Mouse (Mus musculus) granulocyte monocyte progenitor cell, adult 5-6 weeks (primary cell): ENCODE results near the gene Kcnh6. TPM values are rescaled to one million over a fixed set of nuclear protein-coding genes. Genes with fewer than 3 reads are reported as not detected.
"Not testable (repeated sequence)": the region's sequence is repeated elsewhere in the genome, so short reads cannot be mapped to it uniquely, and the experiment has no call there.

Experiments used
- ATAC-seq: replicated peaks from 2 replicates; pipeline ENCODE4 v1.8.0; 2016; ENCODE audit warnings: mild to moderate bottlenecking, moderate TSS enrichment, inconsistent platforms; ENCODE audit not compliant: poor library complexity, severe bottlenecking
- total RNA-seq, 2 experiments: library from RNA; stranded (forward) in 1 of 2; stranded (reverse) in 1 of 2; fragments of 200-712, 200-1000 nt in 1 of 2; fragments of >200 nt in 1 of 2; fragmentation: Nextera tagmentation in 1 of 2; gene quantifications; 2 replicates each; pipeline ENCODE4 v1.2.3; 2014 to 2017

Gene Kcnh6
- total RNA-seq, 2 experiments from 2014 or later = not detected

GRCm38 (mm10) chr11:106058020-106058419 lies 50.1 kb downstream of the Kcnh6 start:
- no peak for ATAC-seq

GRCm38 (mm10) chr11:106060549-106060948 lies 52.6 kb downstream of the Kcnh6 start:
- no peak for ATAC-seq

GRCm38 (mm10) chr11:106061311-106061710 lies 53.4 kb downstream of the Kcnh6 start:
- no peak for ATAC-seq

GRCm38 (mm10) chr11:106063756-106064155 lies 55.8 kb downstream of the Kcnh6 start:
- no peak for ATAC-seq

GRCm38 (mm10) chr11:106065073-106065922 lies 57.4 kb downstream of the Kcnh6 start:
- 0 out of 2 replicates have a peak, but pooled peaks have one; percentile 10 for ATAC-seq

- ATAC-seq = peak; percentile 97
Measured at GRCm38 (mm10) chr11:106065923-106066571, 58.1 kb downstream of the Kcnh6 start, which contains the start of gene Taco1. Gene Taco1 (plus strand): TSS chr11:106066061.

GRCm38 (mm10) chr11:106066616-106067015 lies 58.7 kb downstream of the Kcnh6 start:
- ATAC-seq = not testable (repeated sequence)

- peak; percentile 60 for ATAC-seq
Measured at GRCm38 (mm10) chr11:106073774-106074173, 65.8 kb downstream of the Kcnh6 start.

GRCm38 (mm10) chr11:106076321-106076720 lies 68.4 kb downstream of the Kcnh6 start:
- ATAC-seq = peak; percentile 97

Other genes with a start within 250 kb of the Kcnh6 start
- 0.56 and 1.6 TPM in 2 replicates for gene Cyb561, start 54.8 kb upstream of the Kcnh6 start, total RNA-seq (2014; fragmentation: Nextera tagmentation)
- gene Cyb561, start 54.8 kb upstream of the Kcnh6 start, total RNA-seq (2017) = 0.69 and 0.82 TPM in 2 replicates
- not detected in 2 replicates for gene Ace, start 40.2 kb upstream of the Kcnh6 start, total RNA-seq (2014; fragmentation: Nextera tagmentation)
- not detected in 2 replicates for gene Ace, start 40.2 kb upstream of the Kcnh6 start, total RNA-seq (2017)
- gene Ace3, start 13.4 kb upstream of the Kcnh6 start, total RNA-seq (2014; fragmentation: Nextera tagmentation) = not detected in 2 replicates
- not detected in 2 replicates for gene Ace3, start 13.4 kb upstream of the Kcnh6 start, total RNA-seq (2017)
- 54.6 and 55.2 TPM in 2 replicates for gene Dcaf7, start 28.7 kb downstream of the Kcnh6 start, total RNA-seq (2014; fragmentation: Nextera tagmentation)
- 49.8 and 49.9 TPM in 2 replicates for gene Dcaf7, start 28.7 kb downstream of the Kcnh6 start, total RNA-seq (2017)
- 6.9 and 8.9 TPM in 2 replicates for gene Taco1, start 57.9 kb downstream of the Kcnh6 start, total RNA-seq (2014; fragmentation: Nextera tagmentation)
- gene Taco1, start 57.9 kb downstream of the Kcnh6 start, total RNA-seq (2017) = 11.1 and 19.2 TPM in 2 replicates
- 30.4 and 32.1 TPM in 2 replicates for gene Map3k3, start 76.5 kb downstream of the Kcnh6 start, total RNA-seq (2014; fragmentation: Nextera tagmentation)
- 29.1 and 29.2 TPM in 2 replicates for gene Map3k3, start 76.5 kb downstream of the Kcnh6 start, total RNA-seq (2017)
- not detected in 2 replicates for gene Gm10840, start 152.7 kb downstream of the Kcnh6 start, total RNA-seq (2014; fragmentation: Nextera tagmentation)
- gene Gm10840, start 152.7 kb downstream of the Kcnh6 start, total RNA-seq (2017) = not detected in 2 replicates
- gene Limd2, start 152.7 kb downstream of the Kcnh6 start, total RNA-seq (2014; fragmentation: Nextera tagmentation) = 196 and 197 TPM in 2 replicates
- 38.1 and 43.1 TPM in 2 replicates for gene Limd2, start 152.7 kb downstream of the Kcnh6 start, total RNA-seq (2017)
- gene Strada, start 194.0 kb downstream of the Kcnh6 start, total RNA-seq (2014; fragmentation: Nextera tagmentation) = 40.5 and 42.3 TPM in 2 replicates
- gene Strada, start 194.0 kb downstream of the Kcnh6 start, total RNA-seq (2017) = 22.2 TPM in 2 replicates
- 30.2 and 56.2 TPM in 2 replicates for gene Ccdc47, start 208.2 kb downstream of the Kcnh6 start, total RNA-seq (2014; fragmentation: Nextera tagmentation)
- 175 and 181 TPM in 2 replicates for gene Ccdc47, start 208.2 kb downstream of the Kcnh6 start, total RNA-seq (2017)
- gene Ddx42, start 208.8 kb downstream of the Kcnh6 start, total RNA-seq (2014; fragmentation: Nextera tagmentation) = 51.1 and 55.5 TPM in 2 replicates
- gene Ddx42, start 208.8 kb downstream of the Kcnh6 start, total RNA-seq (2017) = 86.8 and 87.9 TPM in 2 replicates
- 60.5 and 82.1 TPM in 2 replicates for gene Ftsj3, start 248.0 kb downstream of the Kcnh6 start, total RNA-seq (2014; fragmentation: Nextera tagmentation)
- gene Ftsj3, start 248.0 kb downstream of the Kcnh6 start, total RNA-seq (2017) = 157 and 194 TPM in 2 replicates
- gene Psmc5, start 248.0 kb downstream of the Kcnh6 start, total RNA-seq (2014; fragmentation: Nextera tagmentation) = 106 and 108 TPM in 2 replicates
- gene Psmc5, start 248.0 kb downstream of the Kcnh6 start, total RNA-seq (2017) = 108 and 116 TPM in 2 replicates